Mouse (Mus musculus) brain, embryonic 14.5 days (tissue): ENCODE measurements around the gene Vsir.

Experiments
- CTCF ChIP-seq: fragments of 200-500 bp; IDR thresholded peaks from 2 replicates; pipeline ENCODE4 v1.5.1; 2012; ENCODE audit warnings: inconsistent platforms, mild to moderate bottlenecking, moderate library complexity, borderline replicate concordance; ENCODE audit not compliant: insufficient read depth, insufficient read length; ENCODE audit errors: extremely low read depth
- POLR2A ChIP-seq: fragments of 200-500 bp; IDR thresholded peaks from 2 replicates; pipeline ENCODE4 v1.6.1; 2012; ENCODE audit warnings: mild to moderate bottlenecking, inconsistent platforms, borderline replicate concordance; ENCODE audit not compliant: poor library complexity, insufficient read depth, insufficient read length, severe bottlenecking; ENCODE audit errors: extremely low read depth

DNA sequence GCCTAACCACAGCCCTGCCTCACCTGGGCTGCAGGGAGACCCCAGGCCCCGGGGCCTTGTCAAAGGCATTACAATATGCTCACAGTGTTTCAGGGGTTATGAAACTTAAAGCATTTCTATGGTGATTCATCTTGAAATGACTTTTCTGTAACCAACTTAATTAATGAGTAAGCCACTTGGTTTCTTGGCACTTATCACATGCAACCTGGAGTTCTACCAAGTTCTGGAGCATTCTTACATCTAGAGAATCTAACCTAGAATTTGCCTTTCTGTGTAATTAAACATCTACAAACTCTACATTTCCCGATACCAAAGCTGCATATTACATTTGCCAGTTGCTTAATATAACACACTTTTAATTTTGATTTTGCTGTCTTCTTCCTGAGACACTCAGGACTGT lies 70.4 kb downstream of the Vsir start:
- TF ChIP-seq POLR2A (no peak), CTCF (no peak)
